Mouse (Mus musculus) hindbrain, embryonic 12.5 days (tissue): ENCODE measurements around the gene Cdc42bpg. TPM values are rescaled to one million over a fixed set of nuclear protein-coding genes. Genes with fewer than 3 reads are reported as not detected.

ENCODE experiments used
- ATAC-seq: fragments of 200-750 bp; cut with Nextera tagmentation; 2 replicates; pipeline ENCODE4 v1.8.0; 2017; ENCODE audit warnings: moderate TSS enrichment; ENCODE audit not compliant: low FRiP score
- H3K27ac ChIP-seq: fragments of 300-500 bp; sonication (generic); 2 replicates; pipeline ENCODE4 v1.5.1; 2016; ENCODE audit warnings: mild to moderate bottlenecking
- H3K27me3 ChIP-seq: fragments of 300-500 bp; sonication (generic); 2 replicates; pipeline ENCODE4 v1.6.1; 2016; ENCODE audit warnings: mild to moderate bottlenecking
- H3K36me3 ChIP-seq: fragments of 300-500 bp; sonication (generic); 2 replicates; pipeline ENCODE4 v1.6.1; 2016; ENCODE audit warnings: mild to moderate bottlenecking
- H3K4me1 ChIP-seq: fragments of 300-500 bp; sonication (generic); 2 replicates; pipeline ENCODE4 v1.6.1; 2016
- H3K4me2 ChIP-seq: fragments of 300-500 bp; sonication (generic); replicated peaks from 2 replicates; pipeline ENCODE4 v1.6.1; 2016; ENCODE audit warnings: mild to moderate bottlenecking
- H3K4me3 ChIP-seq: fragments of 300-500 bp; sonication (generic); 2 replicates; pipeline ENCODE4 v1.5.1; 2016; ENCODE audit warnings: mild to moderate bottlenecking
- H3K9ac ChIP-seq: fragments of 300-500 bp; sonication (generic); 2 replicates; pipeline ENCODE4 v1.6.1; 2016; ENCODE audit warnings: mild to moderate bottlenecking, moderate library complexity
- H3K9me3 ChIP-seq: fragments of 300-500 bp; sonication (generic); replicated peaks from 2 replicates; pipeline ENCODE4 v1.6.1; 2016; ENCODE audit warnings: mild to moderate bottlenecking
- WGBS: fragments of 180-500 bp; shearing (Covaris S2); methylation state at CpG from one replicate; pipeline ENCODE4 v1.1.7; 2016; 5-methylcytosine and 5-hydroxymethylcytosine counted together
- polyA plus RNA-seq: library from polyadenylated mRNA; unstranded; fragments of >200 nt; fragmentation: Nextera tagmentation; extraction: Ambion mirVana; gene quantifications from 2 replicates; pipeline ENCODE4 v1.2.1, GENCODE M21; 2016

Cdc42bpg gene
- polyA plus RNA-seq, 1 experiment from 2014 or later, result 0.61 TPM

DNA sequence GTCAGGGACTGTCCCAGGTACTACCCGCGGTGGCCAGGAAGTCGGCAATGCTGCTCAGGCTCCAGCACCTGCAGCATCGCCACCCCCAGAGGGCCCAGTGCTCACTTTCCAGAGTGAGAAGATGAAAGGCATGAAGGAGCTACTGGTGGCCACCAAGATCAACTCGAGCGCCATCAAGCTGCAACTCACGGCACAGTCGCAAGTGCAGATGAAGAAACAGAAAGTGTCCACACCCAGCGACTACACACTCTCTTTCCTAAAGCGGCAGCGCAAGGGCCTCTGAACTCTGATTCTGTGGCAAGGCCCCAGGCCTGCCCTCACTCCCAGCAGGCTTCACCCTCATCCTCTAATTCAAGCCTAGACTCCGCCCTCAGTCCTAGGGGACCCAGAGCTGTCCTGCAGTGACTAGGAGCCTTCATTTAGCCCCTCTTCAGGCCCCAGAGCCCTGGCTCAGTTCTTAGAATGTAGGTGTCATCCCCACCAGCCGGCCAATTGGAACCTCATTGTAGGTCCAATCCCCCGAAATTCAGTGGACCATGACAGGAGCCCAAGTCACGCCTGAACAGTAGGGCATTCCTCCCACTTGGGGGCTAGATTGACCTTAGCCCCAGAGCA is 33.7 kb downstream of the Cdc42bpg start:
- H3K4me2 ChIP-seq, result no peak overlapping the region
- no peak overlapping the region for H3K27ac ChIP-seq
- WGBS, result 68% methylated on average over 15 of the region's 15 CpGs
- no peaks in the 10 kb centered on the region for H3K9me3 ChIP-seq
- H3K9ac ChIP-seq, result no peak overlapping the region
- H3K4me1 ChIP-seq, result peaks cover 37% of the 10 kb centered on the region
- peaks cover 57% of the 10 kb centered on the region for H3K36me3 ChIP-seq
- H3K4me3 ChIP-seq, result peak overlapping the region; percentile 55; the same call in 1 of the 2 replicates
- no peak for ATAC-seq
- H3K27me3 ChIP-seq, result no peaks in the 10 kb centered on the region

DNA sequence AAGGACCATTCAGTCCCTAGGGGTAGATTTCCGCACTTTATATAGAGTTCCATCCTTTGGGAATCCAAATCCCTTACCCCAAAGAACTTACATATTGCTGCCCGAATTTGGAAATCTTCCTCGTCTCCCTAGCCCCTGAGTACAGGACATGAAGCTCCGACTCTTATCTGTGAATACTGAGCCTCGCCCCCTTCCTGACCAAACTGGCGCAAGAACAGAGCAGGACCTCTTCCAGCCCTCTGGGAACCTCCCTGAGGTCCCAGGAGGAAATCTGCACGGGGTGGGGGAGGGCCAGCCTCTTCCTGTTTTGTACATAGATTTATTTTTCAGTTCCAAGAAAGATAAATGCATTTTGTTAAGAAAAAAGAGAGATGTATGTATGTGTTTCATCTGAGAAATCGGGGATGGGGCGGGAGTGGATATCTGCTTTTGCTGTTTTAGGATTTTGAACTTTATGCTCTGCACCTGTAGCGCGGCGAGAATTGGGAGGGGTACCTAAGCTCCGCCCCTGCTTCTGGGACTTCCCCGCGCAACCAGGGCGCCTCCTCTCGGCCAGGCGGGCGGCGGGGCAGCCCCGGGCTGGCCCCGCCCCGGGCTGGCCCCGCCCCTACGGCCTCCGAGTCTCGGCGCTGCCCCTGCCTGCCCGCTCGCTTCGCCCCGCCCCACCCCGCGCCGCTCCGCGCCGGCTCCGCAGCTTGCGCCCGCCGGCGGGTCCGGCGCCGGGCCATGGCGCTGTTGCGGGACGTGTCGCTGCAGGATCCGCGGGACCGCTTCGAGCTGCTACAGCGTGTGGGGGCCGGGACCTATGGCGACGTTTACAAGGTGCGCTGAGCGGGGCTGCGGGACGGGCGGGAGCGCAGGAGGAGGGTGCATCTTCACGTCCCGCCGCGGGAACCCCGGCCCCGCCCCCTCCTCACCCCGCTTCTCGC is 34.5 kb downstream of the Cdc42bpg start, which contains the start of gene Map4k2:
Gene Map4k2 (plus strand): TSS at position 612 of the 929 bp plus-strand sequence.
- H3K27ac ChIP-seq, result no peak within 1 kb of the TSS

DNA sequence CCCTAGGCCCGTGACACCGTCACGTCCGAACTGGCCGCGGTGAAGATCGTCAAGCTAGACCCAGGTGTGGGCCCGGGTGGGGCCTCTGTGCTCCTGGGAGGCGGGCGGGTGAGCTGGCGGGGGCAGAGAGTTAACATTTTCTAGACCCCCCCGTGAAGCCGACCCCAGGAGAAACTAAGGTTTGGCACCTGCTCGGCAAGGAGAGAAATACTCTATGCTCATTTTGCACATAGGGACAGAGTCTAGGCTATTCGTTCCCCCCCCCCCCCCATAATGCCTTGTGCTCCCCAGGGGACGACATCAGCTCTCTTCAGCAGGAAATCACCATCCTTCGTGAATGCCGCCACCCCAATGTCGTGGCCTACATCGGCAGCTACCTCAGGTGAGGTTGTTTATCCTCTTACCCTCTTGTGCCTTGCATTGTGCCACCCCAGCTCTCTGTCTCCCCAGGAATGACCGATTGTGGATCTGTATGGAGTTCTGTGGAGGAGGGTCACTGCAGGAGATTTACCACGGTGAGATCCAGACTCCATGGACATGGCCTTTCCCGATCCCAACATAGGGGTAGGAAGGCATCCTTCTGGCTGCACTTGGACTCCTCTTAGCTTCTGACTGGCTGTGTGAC is 35.3 kb downstream of the Cdc42bpg start:
- no peaks in the 10 kb centered on the region for H3K27me3 ChIP-seq
- H3K4me3 ChIP-seq, result peak overlapping the region; percentile 55
- H3K9me3 ChIP-seq, result no peaks in the 10 kb centered on the region
- peaks cover 26% of the 10 kb centered on the region for H3K4me1 ChIP-seq
- no peak overlapping the region for H3K27ac ChIP-seq
- 0 out of 2 replicates have a peak, but pooled peaks have one; percentile 7 for ATAC-seq
- peak overlapping the region; percentile 77 for H3K4me2 ChIP-seq
- 15% methylated on average over 23 of the region's 23 CpGs for WGBS
- H3K36me3 ChIP-seq, result peaks cover 72% of the 10 kb centered on the region
- peak overlapping the region; percentile 67 for H3K9ac ChIP-seq

More for the DNA sequence above, 34.5 kb downstream of the Cdc42bpg start, which contains the start of gene Map4k2:
- peak within 1 kb of the TSS; percentile 77 for H3K4me2 ChIP-seq
- peak; percentile 53; the same call in 1 of the 2 replicates for ATAC-seq
- 8% methylated on average over 70 of the region's 72 CpGs for WGBS
- H3K4me1 ChIP-seq, result peaks cover 34% of the 10 kb centered on the region
- peak within 1 kb of the TSS; percentile 55 for H3K4me3 ChIP-seq
- H3K9ac ChIP-seq, result peak within 1 kb of the TSS; percentile 67
- H3K9me3 ChIP-seq, result no peaks in the 10 kb centered on the region
- H3K36me3 ChIP-seq, result peaks cover 64% of the 10 kb centered on the region
- H3K27me3 ChIP-seq, result no peaks in the 10 kb centered on the region

DNA sequence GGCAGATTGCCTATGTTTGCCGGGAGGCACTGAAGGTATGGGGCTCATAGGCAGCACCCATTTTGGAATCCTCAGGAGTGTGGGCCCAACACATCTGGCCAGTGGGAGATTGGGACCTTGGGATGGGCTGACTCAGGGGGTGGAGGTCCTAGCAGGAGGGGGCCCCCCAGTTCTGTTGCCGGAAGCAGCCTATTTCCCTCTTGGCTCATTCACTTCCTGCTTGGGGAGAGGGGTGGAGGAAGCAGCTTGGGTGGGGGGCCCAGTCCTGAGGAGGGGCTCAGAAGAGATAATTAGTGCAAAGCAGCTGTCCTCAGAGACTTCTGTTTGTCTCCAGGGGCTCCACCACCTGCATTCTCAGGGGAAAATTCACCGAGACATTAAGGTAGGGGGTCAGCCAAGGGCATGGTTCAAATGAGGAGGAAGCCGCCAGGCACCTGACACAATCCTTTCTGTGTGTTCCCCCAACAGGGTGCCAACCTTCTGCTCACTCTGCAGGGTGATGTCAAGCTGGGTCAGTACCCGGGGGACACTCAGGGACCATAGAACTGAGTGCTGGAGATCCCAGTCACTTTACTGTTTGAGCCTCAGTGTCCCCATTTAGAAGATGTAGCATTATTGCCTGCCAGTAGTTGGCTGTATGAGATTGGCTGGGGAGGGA is 36.1 kb downstream of the Cdc42bpg start:
- WGBS, result 78% methylated on average over 5 of the region's 5 CpGs

DNA sequence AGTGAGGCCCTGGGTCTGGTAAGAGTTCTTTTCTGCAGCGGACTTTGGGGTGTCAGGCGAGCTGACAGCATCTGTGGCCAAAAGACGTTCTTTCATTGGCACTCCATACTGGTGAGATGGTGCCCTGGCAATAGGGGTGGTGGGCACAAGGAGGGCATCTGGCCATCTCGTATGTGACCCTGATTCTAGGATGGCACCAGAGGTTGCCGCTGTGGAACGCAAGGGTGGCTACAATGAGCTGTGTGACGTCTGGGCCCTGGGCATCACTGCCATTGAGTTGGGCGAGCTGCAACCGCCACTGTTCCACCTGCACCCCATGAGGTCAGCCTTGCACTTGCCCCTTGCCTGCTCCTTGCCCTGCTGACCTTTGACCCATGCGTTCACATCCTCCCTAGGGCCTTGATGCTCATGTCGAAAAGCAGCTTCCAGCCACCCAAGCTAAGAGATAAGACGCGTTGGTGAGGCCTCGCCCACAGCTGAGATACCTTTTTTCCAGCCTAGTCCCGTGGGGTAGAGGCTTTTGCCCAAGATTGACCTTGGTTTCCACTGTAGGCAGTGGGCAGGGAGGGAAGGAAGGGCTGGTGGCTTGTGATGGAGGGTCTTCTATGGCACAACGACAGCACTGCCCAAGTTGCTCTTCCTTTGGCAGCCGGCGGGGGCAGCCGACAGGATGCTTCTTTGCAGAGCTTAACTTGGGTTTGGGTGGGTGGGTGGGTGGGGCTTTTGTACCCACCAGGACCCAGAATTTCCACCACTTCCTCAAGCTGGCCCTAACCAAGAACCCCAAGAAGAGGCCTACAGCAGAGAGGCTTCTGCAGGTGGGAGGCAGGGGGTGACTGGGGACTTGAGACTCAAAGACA is 37.0 kb downstream of the Cdc42bpg start:
- no peaks in the 10 kb centered on the region for H3K27me3 ChIP-seq
- no peak for ATAC-seq
- peaks cover 76% of the 10 kb centered on the region for H3K36me3 ChIP-seq
- H3K4me3 ChIP-seq, result no peak overlapping the region
- no peak overlapping the region for H3K27ac ChIP-seq
- H3K4me2 ChIP-seq, result no peak overlapping the region
- no peaks in the 10 kb centered on the region for H3K9me3 ChIP-seq
- H3K4me1 ChIP-seq, result peaks cover 18% of the 10 kb centered on the region
- 89% methylated on average over 18 of the region's 19 CpGs for WGBS
- H3K9ac ChIP-seq, result no peak overlapping the region

More for the DNA sequence above, 36.1 kb downstream of the Cdc42bpg start:
- Histone ChIP-seq H3K4me2 (0 out of 2 replicates have a peak overlapping the region, but pooled peaks have one; percentile 77), H3K36me3 (peaks cover 76% of the 10 kb centered on the region), H3K9me3 (no peaks in the 10 kb centered on the region), H3K27me3 (no peaks in the 10 kb centered on the region), H3K4me3 (no peak overlapping the region), H3K9ac (no peak overlapping the region), H3K27ac (no peak overlapping the region), H3K4me1 (peaks cover 18% of the 10 kb centered on the region)
- ATAC-seq, result no peak

DNA sequence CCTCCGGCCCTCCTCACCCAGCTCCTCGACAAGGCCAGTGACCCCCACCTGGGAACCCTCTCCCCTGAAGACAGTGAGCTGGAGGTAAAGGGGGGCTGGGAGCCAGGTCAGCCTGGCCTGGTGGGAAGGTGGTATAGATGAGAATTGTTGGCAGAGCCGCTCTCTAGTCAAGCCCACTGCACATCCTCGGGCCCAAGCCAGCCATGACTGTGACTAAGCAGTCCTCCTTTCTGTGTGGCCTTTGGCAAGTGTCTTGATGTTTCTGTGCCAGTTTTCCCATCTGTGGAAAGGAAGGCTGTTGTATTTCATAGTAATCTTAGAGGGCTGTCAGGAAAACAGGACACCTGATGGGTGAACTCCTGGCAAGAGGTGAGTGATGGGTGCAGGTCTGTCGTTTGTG is 37.7 kb downstream of the Cdc42bpg start:
- H3K4me3 ChIP-seq, result no peak overlapping the region
- H3K9me3 ChIP-seq, result no peaks in the 10 kb centered on the region
- H3K4me2 ChIP-seq, result no peak overlapping the region
- H3K9ac ChIP-seq, result no peak overlapping the region
- 87% methylated on average over 5 of the region's 5 CpGs for WGBS
- peaks cover 24% of the 10 kb centered on the region for H3K4me1 ChIP-seq
- no peaks in the 10 kb centered on the region for H3K27me3 ChIP-seq
- H3K36me3 ChIP-seq, result peaks cover 69% of the 10 kb centered on the region
- H3K27ac ChIP-seq, result no peak overlapping the region
- no peak for ATAC-seq

DNA sequence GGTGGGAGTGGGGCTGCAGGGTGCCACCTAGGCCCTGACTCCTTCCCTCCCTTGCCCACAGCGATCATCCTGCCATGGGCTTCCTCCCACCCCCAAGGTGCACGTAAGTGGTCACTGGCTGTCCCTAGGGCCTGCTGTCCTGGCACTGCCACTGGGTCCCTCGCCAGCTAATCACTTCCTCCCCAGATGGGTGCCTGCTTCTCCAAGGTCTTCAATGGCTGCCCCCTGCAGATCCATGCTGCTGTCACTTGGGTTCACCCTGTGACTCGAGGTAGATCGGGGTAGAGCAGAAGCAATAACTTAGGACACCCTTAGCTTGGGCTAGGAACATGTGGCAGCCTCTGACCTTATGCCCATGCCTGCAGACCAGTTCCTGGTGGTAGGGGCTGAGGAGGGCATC is 39.8 kb downstream of the Cdc42bpg start:
- Histone ChIP-seq H3K36me3 (peaks cover 61% of the 10 kb centered on the region), H3K4me1 (peaks cover 23% of the 10 kb centered on the region), H3K4me2 (no peak overlapping the region), H3K4me3 (no peak overlapping the region), H3K9ac (no peak overlapping the region), H3K27me3 (no peaks in the 10 kb centered on the region), H3K27ac (no peak overlapping the region), H3K9me3 (no peaks in the 10 kb centered on the region)
- 86% methylated on average over 5 of the region's 5 CpGs for WGBS
- no peak for ATAC-seq

DNA sequence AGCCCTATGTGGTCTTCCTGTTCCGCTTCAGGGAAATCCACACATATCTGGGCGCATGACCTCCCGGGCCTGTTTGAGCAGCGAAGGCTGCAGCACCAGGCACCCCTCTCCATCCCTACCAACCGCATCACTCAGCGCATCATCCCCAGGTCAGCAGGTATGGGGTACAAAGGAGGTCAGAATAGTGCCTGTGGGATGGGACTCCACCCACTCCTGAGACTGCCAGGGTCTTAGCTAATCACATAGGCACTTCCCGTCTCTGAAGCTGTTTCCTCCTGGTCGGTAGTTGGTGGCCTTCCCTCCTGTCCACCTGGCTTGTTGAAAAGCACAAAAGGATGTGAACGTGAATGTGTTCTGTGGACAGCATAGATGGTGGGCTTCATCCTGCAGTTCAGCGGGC is 40.4 kb downstream of the Cdc42bpg start:
- Histone ChIP-seq H3K27ac (no peak overlapping the region), H3K27me3 (no peaks in the 10 kb centered on the region), H3K4me1 (peaks cover 16% of the 10 kb centered on the region), H3K4me2 (no peak overlapping the region), H3K4me3 (no peak overlapping the region), H3K9ac (no peak overlapping the region), H3K9me3 (no peaks in the 10 kb centered on the region), H3K36me3 (peaks cover 61% of the 10 kb centered on the region)
- 90% methylated on average over 10 of the region's 10 CpGs for WGBS
- ATAC-seq, result no peak

DNA sequence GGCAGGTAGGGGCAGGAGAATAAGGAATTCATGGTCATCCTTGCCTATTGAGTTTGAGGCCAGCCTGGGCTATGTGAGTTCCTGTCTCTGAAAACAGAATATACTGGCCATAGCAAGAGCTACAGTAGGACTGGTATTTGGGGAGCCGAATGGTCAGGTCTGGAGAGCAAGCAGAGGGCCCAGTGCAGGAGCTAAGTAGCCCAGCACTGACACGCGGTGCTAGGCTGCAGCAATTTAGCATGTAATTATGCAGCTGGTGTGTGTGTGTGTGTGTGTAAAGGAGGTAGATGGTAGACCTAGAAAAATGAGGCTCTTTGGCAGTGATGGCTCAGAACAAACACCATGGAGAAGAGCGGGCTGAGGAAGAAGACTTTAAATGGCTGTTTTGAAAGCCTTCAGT is 41.4 kb downstream of the Cdc42bpg start:
- no peak overlapping the region for H3K27ac ChIP-seq
- H3K9me3 ChIP-seq, result no peaks in the 10 kb centered on the region
- no peak overlapping the region for H3K4me3 ChIP-seq
- no peak overlapping the region for H3K4me2 ChIP-seq
- WGBS, result 94% methylated on average over 4 of the region's 4 CpGs
- H3K27me3 ChIP-seq, result no peaks in the 10 kb centered on the region
- no peak for ATAC-seq
- H3K4me1 ChIP-seq, result peaks cover 15% of the 10 kb centered on the region
- H3K9ac ChIP-seq, result no peak overlapping the region
- peaks cover 60% of the 10 kb centered on the region for H3K36me3 ChIP-seq

DNA sequence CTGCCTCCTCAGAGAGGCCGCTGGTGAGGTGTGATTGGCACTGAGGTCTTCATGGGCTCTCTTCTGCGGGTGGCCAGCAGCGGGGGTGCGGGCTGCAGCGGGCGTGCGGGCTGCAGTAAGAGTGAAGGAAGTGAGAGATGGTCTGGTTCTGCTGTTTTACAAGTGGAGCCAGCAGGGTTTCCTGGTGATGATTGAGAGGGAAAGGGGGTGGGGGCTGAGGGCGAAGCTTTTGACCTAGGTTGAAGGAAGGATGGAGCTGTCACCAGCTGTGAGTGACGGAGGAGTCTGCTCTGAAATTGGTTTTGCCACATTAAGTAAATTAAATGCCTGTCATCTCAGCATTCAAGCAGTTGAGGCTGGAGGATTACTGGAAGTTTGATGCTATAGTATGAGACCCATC is 42.5 kb downstream of the Cdc42bpg start:
- 49% methylated on average over 9 of the region's 9 CpGs for WGBS
- peak overlapping the region; percentile 39 for H3K9ac ChIP-seq
- H3K36me3 ChIP-seq, result peaks cover 63% of the 10 kb centered on the region

More for the DNA sequence above, 42.5 kb downstream of the Cdc42bpg start:
- 0 out of 2 replicates have a peak overlapping the region, but pooled peaks have one; percentile 30 for H3K27ac ChIP-seq
- H3K4me3 ChIP-seq, result no peak overlapping the region
- no peaks in the 10 kb centered on the region for H3K27me3 ChIP-seq
- ATAC-seq, result no peak
- H3K4me1 ChIP-seq, result peaks cover 15% of the 10 kb centered on the region
- no peak overlapping the region for H3K4me2 ChIP-seq
- H3K9me3 ChIP-seq, result no peaks in the 10 kb centered on the region
